Mouse (Mus musculus) fat pad, adult 2 months (tissue): ENCODE data around the gene Eif2ak2.

ENCODE experiments used
- DNase-seq: peaks from one replicate; pipeline ENCODE4 v3.0.0-alpha.2; 2011; ENCODE audit warnings: low read depth, low spot score; ENCODE audit errors: extremely low read depth

The Eif2ak2 gene

DNA sequence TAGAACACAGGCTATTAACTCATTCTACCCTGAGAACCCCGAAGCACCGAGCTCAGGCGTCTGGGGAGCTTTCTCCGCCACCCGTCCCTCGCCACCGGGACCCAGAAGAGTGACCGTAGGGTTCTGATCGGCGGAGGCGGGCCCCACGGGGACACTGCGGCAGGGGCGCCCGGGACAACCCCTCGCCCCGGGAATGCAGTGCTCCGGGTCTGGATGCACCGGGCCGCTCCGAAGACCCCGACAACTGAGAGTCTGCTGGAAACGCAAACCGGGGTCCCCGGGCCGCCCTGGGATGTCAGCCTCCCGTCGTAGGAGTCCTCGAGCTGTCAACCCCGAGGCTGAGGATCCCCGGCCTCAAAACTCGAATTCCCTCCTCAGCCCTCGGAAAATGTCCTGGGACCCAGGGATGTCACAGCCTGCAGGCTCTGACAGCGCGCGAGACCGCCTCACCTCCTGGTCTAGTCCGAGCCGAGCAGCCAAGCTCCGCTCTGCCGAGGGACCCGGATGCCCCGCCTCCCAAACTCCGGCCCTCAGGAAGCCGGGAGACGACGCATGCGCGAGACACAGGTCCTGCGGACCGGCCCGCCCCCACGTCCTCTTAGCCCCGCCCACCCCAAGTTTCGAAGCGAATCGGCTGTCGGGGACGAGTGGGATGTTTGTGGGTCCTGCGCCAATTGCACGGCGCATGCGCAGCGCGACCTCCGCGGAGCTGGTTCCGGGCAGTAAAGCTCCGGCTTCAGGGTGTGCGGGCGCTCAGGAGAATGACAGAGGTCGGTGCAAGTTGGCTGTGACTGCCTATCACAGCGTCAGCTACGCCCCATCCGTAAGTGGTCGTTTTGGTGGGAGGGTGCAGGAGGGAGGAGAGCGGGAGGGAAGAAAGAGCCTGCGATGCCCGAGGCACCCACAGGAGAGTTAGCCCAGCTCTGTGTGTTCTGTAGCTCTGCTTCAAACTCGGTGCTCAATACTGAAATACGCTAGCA lies 47.2 kb downstream of the Eif2ak2 start, which contains the start of the genes Heatr5b and Gpatch11:
TSS of gene Heatr5b (minus strand) at position 509 of the 980 bp plus-strand sequence.
TSS of gene Gpatch11 (plus strand) at position 712 of the 980 bp plus-strand sequence.
- peak; percentile 45 for DNase-seq

DNA sequence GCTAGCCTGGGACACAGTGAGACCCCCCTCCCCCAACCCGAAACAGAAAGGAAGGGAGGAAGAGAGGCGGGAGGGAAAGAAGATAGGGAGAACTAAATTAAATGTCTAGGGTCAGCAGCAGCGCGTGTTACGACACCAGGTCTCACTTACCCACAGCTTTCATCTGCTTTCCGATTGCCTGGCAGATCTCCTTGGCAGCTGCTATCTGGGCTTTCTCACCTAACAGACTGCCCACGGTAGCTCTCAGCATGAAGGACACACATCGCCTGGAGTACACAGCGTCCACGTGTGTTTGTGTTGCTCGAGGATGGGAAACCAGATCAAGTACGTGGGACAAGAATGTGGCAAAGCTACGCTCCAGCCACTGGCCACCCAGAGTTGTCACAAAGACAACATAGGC lies 58.0 kb downstream of the Eif2ak2 start:
- DNase-seq: no peak

DNA sequence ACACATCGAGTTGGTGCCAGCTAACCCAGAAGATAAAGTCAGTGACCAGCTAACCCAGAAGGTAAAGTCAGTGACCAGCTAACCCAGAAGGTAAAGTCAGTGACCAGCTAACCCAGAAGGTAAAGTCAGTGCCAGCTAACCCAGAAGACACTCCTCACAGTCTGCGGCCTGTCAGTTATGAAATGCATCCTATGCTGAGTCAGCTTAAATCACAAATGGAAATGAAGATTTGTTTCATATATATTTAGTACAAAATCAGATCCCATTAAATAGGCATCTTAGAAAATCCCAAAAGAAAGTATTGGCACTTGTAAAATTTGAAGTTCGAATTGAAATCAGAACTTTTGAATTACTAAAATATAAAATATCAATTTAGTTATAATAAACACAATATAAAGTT lies 72.8 kb downstream of the Eif2ak2 start:
- no peak for DNase-seq

DNA sequence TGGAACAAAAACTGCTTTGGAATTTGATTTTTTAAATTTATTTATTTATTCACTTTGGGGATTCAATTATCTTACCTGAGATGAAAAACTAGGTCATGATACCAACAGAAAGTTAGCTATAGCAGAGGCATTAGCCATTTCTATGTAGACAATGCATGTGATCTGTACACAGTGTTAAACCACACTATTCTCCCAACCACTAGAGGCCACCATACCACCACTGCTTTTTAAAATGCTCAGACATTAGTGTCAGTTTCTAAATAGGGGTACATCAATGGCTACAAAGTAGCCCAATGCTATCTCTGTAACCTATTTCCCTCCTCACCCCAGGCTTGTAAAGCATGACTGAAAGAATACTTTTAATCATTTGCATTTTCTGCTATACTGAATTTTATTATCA lies 73.4 kb downstream of the Eif2ak2 start:
- DNase-seq: no peak
